Mouse (Mus musculus) kidney, embryonic 14.5 days (tissue): ENCODE results near the gene Map2k3. TPM values are rescaled to one million over a fixed set of nuclear protein-coding genes. Genes with fewer than 3 reads are reported as not detected.

Experiments
- ATAC-seq: fragments of 200-750 bp; cut with Nextera tagmentation; 2 replicates; pipeline ENCODE4 v1.8.0; 2017; ENCODE audit warnings: moderate number of reproducible peaks, mild to moderate bottlenecking, moderate TSS enrichment, moderate library complexity; ENCODE audit not compliant: low FRiP score, low TSS enrichment
- H3K27ac ChIP-seq: fragments of 300-500 bp; sonication (generic); 2 replicates; pipeline ENCODE4 v1.5.1; 2014; ENCODE audit warnings: low read depth, mild to moderate bottlenecking, low read length, moderate library complexity, mixed read lengths
- H3K27me3 ChIP-seq: fragments of 300-500 bp; sonication (generic); 2 replicates; pipeline ENCODE4 v1.6.1; 2014; ENCODE audit warnings: mild to moderate bottlenecking, low read length; ENCODE audit not compliant: control insufficient read depth, insufficient read depth
- H3K36me3 ChIP-seq: fragments of 300-500 bp; sonication (generic); 2 replicates; pipeline ENCODE4 v1.6.1; 2014; ENCODE audit warnings: low read length, mixed read lengths; ENCODE audit not compliant: control insufficient read depth, insufficient read depth
- H3K4me1 ChIP-seq: fragments of 300-500 bp; sonication (generic); 2 replicates; pipeline ENCODE4 v1.6.1; 2014; ENCODE audit warnings: low read length, mixed read lengths; ENCODE audit not compliant: control insufficient read depth, insufficient read depth
- H3K4me2 ChIP-seq: fragments of 300-500 bp; sonication (generic); replicated peaks from 2 replicates; pipeline ENCODE4 v1.6.1; 2014; ENCODE audit warnings: low read depth, mild to moderate bottlenecking, low read length
- H3K4me3 ChIP-seq: fragments of 300-500 bp; sonication (generic); 2 replicates; pipeline ENCODE4 v1.5.1; 2014; ENCODE audit warnings: mild to moderate bottlenecking, low read length
- H3K9ac ChIP-seq: fragments of 300-500 bp; sonication (generic); 2 replicates; pipeline ENCODE4 v1.6.1; 2014; ENCODE audit warnings: low read depth, mild to moderate bottlenecking, low read length, moderate library complexity
- H3K9me3 ChIP-seq: fragments of 300-500 bp; sonication (generic); 2 replicates; pipeline ENCODE4 v1.6.1; 2016; ENCODE audit warnings: low read length; ENCODE audit not compliant: control insufficient read depth
- WGBS: fragments of 180-500 bp; shearing (Covaris S2); extraction: QIAGEN DNeasy Blood & Tissue Kit; methylation state at CpG from one replicate; pipeline ENCODE4 v1.1.7; 2014; 5-methylcytosine and 5-hydroxymethylcytosine counted together
- polyA plus RNA-seq: library from polyadenylated mRNA; unstranded; fragments of >200 nt; fragmentation: Nextera tagmentation; extraction: Ambion mirVana; gene quantifications from 2 replicates; pipeline ENCODE4 v1.2.1, GENCODE M21; 2014

Map2k3 gene
- polyA plus RNA-seq, 1 experiment from 2014 or later: 106 TPM

- Histone ChIP-seq H3K4me2 (no peak overlapping the region), H3K4me3 (no peak overlapping the region), H3K9me3 (no peaks in the 10 kb centered on the region), H3K27me3 (no peaks in the 10 kb centered on the region), H3K36me3 (no peaks in the 10 kb centered on the region), H3K27ac (no peak overlapping the region), H3K4me1 (peaks cover 5% of the 10 kb centered on the region), H3K9ac (no peak overlapping the region)
- 75% methylated on average over 4 of the region's 4 CpGs for WGBS
- no peak for ATAC-seq
Observed at GRCm38 (mm10) chr11:60915201-60915600, 16.6 kb upstream of the Map2k3 start.

- Histone ChIP-seq H3K9ac (no peak overlapping the region), H3K4me2 (no peak overlapping the region), H3K9me3 (no peaks in the 10 kb centered on the region), H3K27ac (no peak overlapping the region), H3K4me3 (no peak overlapping the region), H3K4me1 (no peaks in the 10 kb centered on the region), H3K27me3 (no peaks in the 10 kb centered on the region), H3K36me3 (peaks cover 4% of the 10 kb centered on the region; the same call in 1 of the 2 replicates)
- no peak for ATAC-seq
- 77% methylated on average over 2 of the region's 2 CpGs for WGBS
Observed at GRCm38 (mm10) chr11:60920021-60920420, 11.8 kb upstream of the Map2k3 start.

- no peak overlapping the region for H3K4me2 ChIP-seq
- H3K9ac ChIP-seq: no peak overlapping the region
- peaks cover 4% of the 10 kb centered on the region; the same call in 1 of the 2 replicates for H3K4me1 ChIP-seq
- no peaks in the 10 kb centered on the region for H3K27me3 ChIP-seq
- H3K4me3 ChIP-seq: no peak overlapping the region
- H3K27ac ChIP-seq: no peak overlapping the region
- WGBS: 77% methylated on average over 1 of the region's 1 CpGs
- H3K36me3 ChIP-seq: peaks cover 4% of the 10 kb centered on the region; the same call in 1 of the 2 replicates
- ATAC-seq: no peak
- H3K9me3 ChIP-seq: no peaks in the 10 kb centered on the region
Observed at GRCm38 (mm10) chr11:60922195-60922594, 9.6 kb upstream of the Map2k3 start.

GRCm38 (mm10) chr11:60922964-60923363 lies 8.9 kb upstream of the Map2k3 start:
- no peaks in the 10 kb centered on the region for H3K27me3 ChIP-seq
- no peak overlapping the region for H3K4me3 ChIP-seq
- no peak overlapping the region for H3K9ac ChIP-seq
- no peak overlapping the region for H3K27ac ChIP-seq
- H3K9me3 ChIP-seq: no peaks in the 10 kb centered on the region
- 75% methylated on average over 5 of the region's 5 CpGs for WGBS
- ATAC-seq: no peak
- H3K4me2 ChIP-seq: no peak overlapping the region
- peaks cover 4% of the 10 kb centered on the region; the same call in 1 of the 2 replicates for H3K4me1 ChIP-seq
- H3K36me3 ChIP-seq: peaks cover 4% of the 10 kb centered on the region; the same call in 1 of the 2 replicates

- Histone ChIP-seq H3K36me3 (peaks cover 4% of the 10 kb centered on the region; the same call in 1 of the 2 replicates), H3K27ac (no peak overlapping the region), H3K4me2 (no peak overlapping the region), H3K4me1 (peaks cover 4% of the 10 kb centered on the region; the same call in 1 of the 2 replicates), H3K9ac (no peak overlapping the region), H3K4me3 (no peak overlapping the region), H3K27me3 (no peaks in the 10 kb centered on the region), H3K9me3 (no peaks in the 10 kb centered on the region)
- ATAC-seq: no peak
- WGBS: 44% methylated on average over 6 of the region's 6 CpGs
Observed at GRCm38 (mm10) chr11:60924498-60924897, 7.3 kb upstream of the Map2k3 start.

- H3K27ac ChIP-seq: no peak overlapping the region
- peaks cover 4% of the 10 kb centered on the region; the same call in 1 of the 2 replicates for H3K4me1 ChIP-seq
- no peak for ATAC-seq
- H3K9me3 ChIP-seq: no peaks in the 10 kb centered on the region
- H3K36me3 ChIP-seq: peaks cover 4% of the 10 kb centered on the region; the same call in 1 of the 2 replicates
- 82% methylated on average over 1 of the region's 1 CpGs for WGBS
- H3K27me3 ChIP-seq: no peaks in the 10 kb centered on the region
- H3K9ac ChIP-seq: no peak overlapping the region
- H3K4me2 ChIP-seq: no peak overlapping the region
- no peak overlapping the region for H3K4me3 ChIP-seq
Observed at GRCm38 (mm10) chr11:60924981-60925380, 6.9 kb upstream of the Map2k3 start.

- H3K36me3 ChIP-seq: no peaks in the 10 kb centered on the region
- H3K27ac ChIP-seq: no peak overlapping the region
- no peak overlapping the region for H3K9ac ChIP-seq
- under 1% methylated on average over 9 of the region's 9 CpGs for WGBS
- H3K4me2 ChIP-seq: peak overlapping the region; percentile 40
- no peaks in the 10 kb centered on the region for H3K27me3 ChIP-seq
- ATAC-seq: peak; percentile 75
- peak overlapping the region; percentile 19; the same call in 1 of the 2 replicates for H3K4me3 ChIP-seq
- peaks cover 12% of the 10 kb centered on the region; the same call in 1 of the 2 replicates for H3K4me1 ChIP-seq
- H3K9me3 ChIP-seq: no peaks in the 10 kb centered on the region
Observed at GRCm38 (mm10) chr11:60927264-60927663, 4.6 kb upstream of the Map2k3 start.

- H3K4me3 ChIP-seq: peak overlapping the region; percentile 91
- H3K4me1 ChIP-seq: peaks cover 40% of the 10 kb centered on the region
- no peaks in the 10 kb centered on the region for H3K27me3 ChIP-seq
- peak overlapping the region; percentile 84 for H3K4me2 ChIP-seq
- 27% methylated on average over 7 of the region's 7 CpGs for WGBS
- no peak for ATAC-seq
- no peak overlapping the region for H3K27ac ChIP-seq
- H3K9me3 ChIP-seq: no peaks in the 10 kb centered on the region
- peak overlapping the region; percentile 86; the same call in 1 of the 2 replicates for H3K9ac ChIP-seq
- H3K36me3 ChIP-seq: peaks cover 7% of the 10 kb centered on the region; the same call in 1 of the 2 replicates
Observed at GRCm38 (mm10) chr11:60930724-60931281, 1.0 kb upstream of the Map2k3 start.

- Histone ChIP-seq H3K36me3 (peaks cover 7% of the 10 kb centered on the region; the same call in 1 of the 2 replicates), H3K9me3 (no peaks in the 10 kb centered on the region), H3K4me3 (peak overlapping the region; percentile 91), H3K9ac (peak overlapping the region; percentile 86), H3K4me2 (peak overlapping the region; percentile 84), H3K4me1 (peaks cover 46% of the 10 kb centered on the region), H3K27ac (no peak overlapping the region), H3K27me3 (no peaks in the 10 kb centered on the region)
- WGBS: under 1% methylated on average over 30 of the region's 30 CpGs
- peak; percentile 0; the same call in 1 of the 2 replicates for ATAC-seq
Observed at GRCm38 (mm10) chr11:60931282-60931868, 458 bp upstream of the Map2k3 start.
